27 mouse cellular contexts compared by ENCODE assay signal in the genomic region with DNA sequence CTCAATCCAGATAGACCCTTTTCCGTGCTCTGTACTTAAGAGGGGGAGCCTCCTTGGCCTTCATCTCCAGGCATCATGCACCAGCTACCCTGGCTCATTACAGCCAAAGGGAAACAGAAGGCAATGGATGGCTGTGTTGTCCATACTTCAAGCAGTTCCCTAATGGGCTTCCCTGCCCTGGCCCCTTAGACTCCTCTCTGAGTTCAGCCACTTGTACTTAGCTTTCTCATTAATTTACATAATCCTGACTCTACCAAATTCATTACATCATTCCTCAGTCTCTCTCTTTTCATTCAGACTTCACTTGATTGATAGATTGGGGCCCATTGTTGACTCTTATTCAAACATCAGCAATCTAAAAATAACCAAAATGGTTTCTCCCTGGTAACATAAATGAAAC.
DNase-seq lines count a peak whose midpoint lies in the region; ATAC-seq and TF ChIP-seq lines count a peak whose summit lies in the region.
"Had no signal": no experiment of that assay in that cellular context is flagged by ENCODE, and none has a peak within 500 bp of the region (broad histone marks: within the 10 kb centered on the region; RNA-seq: fewer than 3 reads in every experiment).

No protein-coding gene starts in this region.

- no peaks in the 10 kb centered on the region for H3K36me3 ChIP-seq in midbrain, embryonic 11.5 days (ENCODE audit: control insufficient read depth, insufficient read depth, low read length)
- no peaks in the 10 kb centered on the region for H3K36me3 ChIP-seq in midbrain, postnatal 0 days (ENCODE audit: insufficient read depth, low read length)
- H3K36me3 ChIP-seq in forebrain, embryonic 12.5 days (replicated peaks): no peaks in the 10 kb centered on the region
- H3K36me3 ChIP-seq in forebrain, embryonic 15.5 days: no peaks in the 10 kb centered on the region
- no peaks in the 10 kb centered on the region for H3K36me3 ChIP-seq in liver, embryonic 11.5 days (ENCODE audit: control insufficient read depth, insufficient read depth, low read length)
- H3K36me3 ChIP-seq: embryonic facial prominence, embryonic 10.5 days; embryonic facial prominence, embryonic 13.5 days; heart, embryonic 10.5 days; heart, embryonic 13.5 days had no signal

- no peak overlapping the region for H3K4me3 ChIP-seq in midbrain, embryonic 11.5 days (ENCODE audit: low read depth, low read length)
- no peak overlapping the region for H3K4me3 ChIP-seq in midbrain, postnatal 0 days (ENCODE audit: low read depth, low read length)
- no peak overlapping the region for H3K4me3 ChIP-seq in forebrain, embryonic 12.5 days (replicated peaks)
- H3K4me3 ChIP-seq in forebrain, embryonic 15.5 days: no peak overlapping the region
- no peak overlapping the region for H3K4me3 ChIP-seq in liver, embryonic 11.5 days (ENCODE audit: low read depth, low read length)
- H3K4me3 ChIP-seq: embryonic facial prominence, embryonic 10.5 days; embryonic facial prominence, embryonic 13.5 days; erythroblast, embryonic 14.5 days; heart, adult 2 months; heart, embryonic 10.5 days; heart, embryonic 13.5 days had no signal

- no peak overlapping the region for H3K9ac ChIP-seq in midbrain, embryonic 11.5 days (ENCODE audit: low read length)
- H3K9ac ChIP-seq in midbrain, postnatal 0 days (replicated peaks; ENCODE audit: low read length, poor library complexity, severe bottlenecking): no peak overlapping the region
- no peak overlapping the region for H3K9ac ChIP-seq in forebrain, embryonic 12.5 days
- no peak overlapping the region for H3K9ac ChIP-seq in forebrain, embryonic 15.5 days (replicated peaks)
- no peak overlapping the region for H3K9ac ChIP-seq in liver, embryonic 11.5 days (ENCODE audit: low read depth, low read length)
- H3K9ac ChIP-seq: embryonic facial prominence, embryonic 13.5 days; heart, embryonic 13.5 days; hindbrain, embryonic 14.5 days had no signal

- ATAC-seq in midbrain, embryonic 11.5 days (ENCODE audit: low FRiP score): 0 out of 2 replicates have a peak, but pooled peaks have one; percentile 40
- no peak for ATAC-seq in midbrain, postnatal 0 days (ENCODE audit: low FRiP score)
- ATAC-seq in forebrain, embryonic 12.5 days (ENCODE audit: low FRiP score): peak; percentile 87; the same call in 1 of the 2 replicates
- ATAC-seq in forebrain, embryonic 15.5 days (replicated peaks): peak; percentile 82
- no peak for ATAC-seq in liver, embryonic 11.5 days (replicated peaks; ENCODE audit: low FRiP score)
- ATAC-seq: activated CD4-positive, CD25-positive, alpha-beta regulatory T cell, adult 4 months; hindbrain, postnatal 0 days; inflammation-experienced regulatory T-cells, adult 6 months; intestine, embryonic 16.5 days had no signal

- no peak for TF ChIP-seq CTCF in midbrain, postnatal 0 days (IDR thresholded peaks at IDR 0.05)

- WGBS in midbrain, embryonic 11.5 days: 73% methylated on average over 1 of the region's 1 CpGs
- WGBS in midbrain, postnatal 0 days: 76% methylated on average over 1 of the region's 1 CpGs
- 30% methylated on average over 1 of the region's 1 CpGs for WGBS in forebrain, embryonic 12.5 days
- WGBS in forebrain, embryonic 15.5 days: 19% methylated on average over 1 of the region's 1 CpGs
- WGBS in liver, embryonic 11.5 days: 62% methylated on average over 1 of the region's 1 CpGs

- DNase-seq in embryo, embryonic 11 days: peak; percentile 10
- no peak for DNase-seq in embryo, embryonic 10 days (ENCODE audit: low spot score)
- DNase-seq in midbrain, embryonic 11.5 days (ENCODE audit: low spot score, missing footprints): no peak
- no peak for DNase-seq in midbrain, postnatal 0 days (ENCODE audit: low spot score)
- no peak for DNase-seq in urinary bladder, postnatal 4 days (ENCODE audit: low spot score in 2 of 2)
- DNase-seq in liver, embryonic 11.5 days (ENCODE audit: low spot score): no peak
- DNase-seq: adrenal gland, adult 8-10 months; adrenal gland, postnatal 25 days; cerebellum, adult 18-20 months; cerebellum, adult 9-10 months; cerebellum, postnatal 14 days; gastrocnemius, postnatal 25 days; heart, adult 2 months; heart, postnatal 14 days; heart, postnatal 4 days had no signal

- H3K9me3 ChIP-seq in midbrain, embryonic 11.5 days (ENCODE audit: control insufficient read depth, low read length): no peaks in the 10 kb centered on the region
- H3K9me3 ChIP-seq in midbrain, postnatal 0 days (ENCODE audit: low read length): no peaks in the 10 kb centered on the region
- no peaks in the 10 kb centered on the region for H3K9me3 ChIP-seq in forebrain, embryonic 12.5 days
- no peaks in the 10 kb centered on the region for H3K9me3 ChIP-seq in forebrain, embryonic 15.5 days
- H3K9me3 ChIP-seq in liver, embryonic 11.5 days (ENCODE audit: control insufficient read depth, low read length): no peaks in the 10 kb centered on the region
- H3K9me3 ChIP-seq: embryonic facial prominence, embryonic 10.5 days; embryonic facial prominence, embryonic 13.5 days; heart, embryonic 10.5 days; heart, embryonic 13.5 days had no signal

- H3K4me2 ChIP-seq in midbrain, embryonic 11.5 days: no peak overlapping the region
- H3K4me2 ChIP-seq in midbrain, postnatal 0 days (ENCODE audit: low read depth, low read length, poor library complexity, severe bottlenecking): no peak overlapping the region
- H3K4me2 ChIP-seq in forebrain, embryonic 12.5 days: no peak overlapping the region
- no peak overlapping the region for H3K4me2 ChIP-seq in forebrain, embryonic 15.5 days (replicated peaks)
- no peak overlapping the region for H3K4me2 ChIP-seq in liver, embryonic 11.5 days
- H3K4me2 ChIP-seq: embryonic facial prominence, embryonic 13.5 days; heart, embryonic 13.5 days; hindbrain, embryonic 14.5 days had no signal

- no peak overlapping the region for H3K27ac ChIP-seq in midbrain, embryonic 11.5 days (ENCODE audit: low read depth, low read length)
- no peak overlapping the region for H3K27ac ChIP-seq in midbrain, postnatal 0 days (ENCODE audit: low read depth, low read length)
- no peak overlapping the region for H3K27ac ChIP-seq in forebrain, embryonic 12.5 days
- no peak overlapping the region for H3K27ac ChIP-seq in forebrain, embryonic 15.5 days (replicated peaks)
- no peak overlapping the region for H3K27ac ChIP-seq in liver, embryonic 11.5 days (ENCODE audit: low read depth, low read length)
- H3K27ac ChIP-seq: embryonic facial prominence, embryonic 10.5 days; embryonic facial prominence, embryonic 13.5 days; heart, adult 2 months; heart, embryonic 10.5 days; heart, embryonic 13.5 days; hindbrain, embryonic 14.5 days; hindbrain, postnatal 0 days had no signal

- H3K4me1 ChIP-seq in midbrain, embryonic 11.5 days (ENCODE audit: control insufficient read depth, insufficient read depth, low read length): peaks cover 5% of the 10 kb centered on the region
- H3K4me1 ChIP-seq in midbrain, postnatal 0 days (ENCODE audit: insufficient read depth, low read length): no peaks in the 10 kb centered on the region
- peaks cover 12% of the 10 kb centered on the region for H3K4me1 ChIP-seq in forebrain, embryonic 12.5 days
- peaks cover 6% of the 10 kb centered on the region; the same call in 1 of the 2 replicates for H3K4me1 ChIP-seq in forebrain, embryonic 15.5 days
- no peaks in the 10 kb centered on the region for H3K4me1 ChIP-seq in liver, embryonic 11.5 days (replicated peaks; ENCODE audit: control insufficient read depth, insufficient read depth, low read length)
- H3K4me1 ChIP-seq: heart, embryonic 10.5 days; heart, embryonic 13.5 days had no signal

- H3K27me3 ChIP-seq in midbrain, embryonic 11.5 days (ENCODE audit: control insufficient read depth, insufficient read depth, low read length): no peaks in the 10 kb centered on the region
- no peaks in the 10 kb centered on the region for H3K27me3 ChIP-seq in midbrain, postnatal 0 days (ENCODE audit: insufficient read depth, low read length)
- peaks cover 7% of the 10 kb centered on the region; the same call in 1 of the 2 replicates for H3K27me3 ChIP-seq in forebrain, embryonic 12.5 days
- H3K27me3 ChIP-seq in forebrain, embryonic 15.5 days: 0 out of 2 replicates have a peak, but pooled peaks cover 4% of the 10 kb centered on the region
- no peaks in the 10 kb centered on the region for H3K27me3 ChIP-seq in liver, embryonic 11.5 days (replicated peaks; ENCODE audit: control insufficient read depth, insufficient read depth, low read length)
- H3K27me3 ChIP-seq: embryonic facial prominence, embryonic 13.5 days; heart, embryonic 13.5 days had no signal

Comparison
In these comparisons a context has a peak if more than half of its experiments do, and no peak if none do; other contexts are left out.
1. ATAC-seq: peak in midbrain, embryonic 11.5 days (single experiment), forebrain, embryonic 12.5 days (single experiment) and forebrain, embryonic 15.5 days (single experiment); none in midbrain, postnatal 0 days (single experiment) and liver, embryonic 11.5 days (single experiment).